Comparison of ENCODE assay signal across 28 mouse cellular contexts in the genomic region with DNA sequence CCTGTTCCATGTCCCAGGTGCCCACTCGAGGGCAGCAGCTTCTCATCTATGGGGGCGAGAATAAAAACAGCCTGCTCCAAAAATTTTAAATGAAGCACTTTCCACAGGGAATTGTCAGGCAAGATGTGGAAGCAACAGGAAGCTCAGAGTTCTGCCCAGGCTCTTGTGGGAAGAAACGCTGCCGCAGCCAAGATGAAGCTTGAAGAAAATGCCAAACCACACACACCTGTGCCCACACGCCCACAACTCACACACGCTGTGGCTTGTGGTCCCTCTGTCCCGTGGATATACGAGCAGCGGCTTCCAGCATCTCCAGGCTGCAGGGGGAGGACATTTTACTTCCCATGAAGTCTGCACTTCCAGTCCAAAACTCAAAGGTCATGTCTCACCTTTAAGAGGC. TPM values are rescaled to one million over a fixed set of nuclear protein-coding genes. Genes with fewer than 3 reads are reported as not detected.
A peak's percentile ranks its signal among the peaks of the same experiment; 100 is the strongest.
DNase-seq lines count a peak whose midpoint lies in the region; ATAC-seq and TF ChIP-seq lines count a peak whose summit lies in the region.
"Had no signal": no experiment of that assay in that cellular context is flagged by ENCODE, and none has a peak within 500 bp of the region (broad histone marks: within the 10 kb centered on the region; RNA-seq: fewer than 3 reads in every experiment).

No protein-coding gene starts in this region.

- H3K79me2 ChIP-seq in heart, adult 2 months (replicated peaks; ENCODE audit: control insufficient read depth, insufficient read depth, low read length) = no peaks in the 10 kb centered on the region

- H3K4me3 ChIP-seq in cerebellum, adult 2 months (replicated peaks; ENCODE audit: insufficient read depth, low read depth, low read length) = no peak overlapping the region
- H3K4me3 ChIP-seq in layer of hippocampus, adult 2 months = no peak overlapping the region
- no peak overlapping the region for H3K4me3 ChIP-seq in heart, adult 2 months
- H3K4me3 ChIP-seq in forebrain, embryonic 16.5 days (replicated peaks; ENCODE audit: low read length) = no peak overlapping the region
- H3K4me3 ChIP-seq: embryonic facial prominence, embryonic 10.5 days; forebrain, embryonic 15.5 days; heart, embryonic 12.5 days; hindbrain, embryonic 10.5 days; left cerebral cortex, adult 2 months; limb, embryonic 13.5 days; liver, embryonic 12.5 days had no signal

- H3K27me3 ChIP-seq in cerebellum, adult 2 months (ENCODE audit: control insufficient read depth, insufficient read depth, low read length) = no peaks in the 10 kb centered on the region
- no peaks in the 10 kb centered on the region for H3K27me3 ChIP-seq in heart, adult 2 months (ENCODE audit: control insufficient read depth, insufficient read depth, low read length)
- no peaks in the 10 kb centered on the region for H3K27me3 ChIP-seq in forebrain, embryonic 16.5 days (replicated peaks; ENCODE audit: control insufficient read depth, insufficient read depth, low read length)
- H3K27me3 ChIP-seq: forebrain, embryonic 15.5 days; liver, embryonic 12.5 days had no signal

- no peak overlapping the region for H3K9ac ChIP-seq in heart, adult 2 months (ENCODE audit: low read depth, low read length)
- no peak overlapping the region for H3K9ac ChIP-seq in forebrain, embryonic 16.5 days (replicated peaks; ENCODE audit: low read depth, low read length)
- H3K9ac ChIP-seq: forebrain, embryonic 15.5 days; heart, embryonic 12.5 days; limb, embryonic 13.5 days; liver, embryonic 12.5 days had no signal

- no peak overlapping the region for H3K27ac ChIP-seq in cerebellum, adult 2 months (ENCODE audit: insufficient read depth, low read length)
- H3K27ac ChIP-seq in layer of hippocampus, adult 2 months = no peak overlapping the region
- H3K27ac ChIP-seq in heart, adult 2 months = no peak overlapping the region
- H3K27ac ChIP-seq in forebrain, embryonic 16.5 days (ENCODE audit: low read length) = no peak overlapping the region
- H3K27ac ChIP-seq: embryonic facial prominence, embryonic 10.5 days; forebrain, embryonic 15.5 days; hindbrain, embryonic 10.5 days; limb, embryonic 13.5 days; liver, embryonic 12.5 days had no signal

- H3K4me2 ChIP-seq in forebrain, embryonic 16.5 days (ENCODE audit: low read length) = no peak overlapping the region
- H3K4me2 ChIP-seq: forebrain, embryonic 15.5 days; heart, embryonic 12.5 days; limb, embryonic 13.5 days; liver, embryonic 12.5 days; midbrain, embryonic 11.5 days had no signal

- intact Hi-C loops in heart, adult 2 months (cut with DNase I) = no loop called here

- H3K9me3 ChIP-seq in forebrain, embryonic 16.5 days (ENCODE audit: control insufficient read depth, low read length) = no peaks in the 10 kb centered on the region
- H3K9me3 ChIP-seq: embryonic facial prominence, embryonic 10.5 days; forebrain, embryonic 15.5 days; heart, embryonic 12.5 days; hindbrain, embryonic 10.5 days; limb, embryonic 13.5 days; liver, embryonic 12.5 days had no signal

- ATAC-seq in forebrain, embryonic 16.5 days = no peak
- ATAC-seq: forebrain, embryonic 15.5 days; intestine, postnatal 0 days; liver, embryonic 12.5 days had no signal

- H3K36me3 ChIP-seq in heart, adult 2 months (ENCODE audit: control insufficient read depth, insufficient read depth, low read length) = no peaks in the 10 kb centered on the region
- no peaks in the 10 kb centered on the region for H3K36me3 ChIP-seq in forebrain, embryonic 16.5 days (ENCODE audit: control insufficient read depth, insufficient read depth)
- H3K36me3 ChIP-seq: embryonic facial prominence, embryonic 10.5 days; forebrain, embryonic 15.5 days; heart, embryonic 12.5 days; hindbrain, embryonic 10.5 days; limb, embryonic 13.5 days; liver, embryonic 12.5 days had no signal

- TF ChIP-seq CTCF in cerebellum, adult 2 months (IDR thresholded peaks at IDR 0.05; ENCODE audit: borderline replicate concordance, insufficient read depth, low read depth, low read length) = no peak
- TF ChIP-seq CTCF in layer of hippocampus, adult 2 months (conservative IDR thresholded peaks at IDR 0.05) = no peak
- no peak for TF ChIP-seq CTCF in heart, adult 2 months (IDR thresholded peaks at IDR 0.05)

- TF ChIP-seq EP300 in heart, adult 2 months (IDR thresholded peaks at IDR 0.05; ENCODE audit: insufficient read depth, low read depth, low read length) = no peak

- WGBS in cerebellum, adult 2 months = 7% methylated on average over 9 of the region's 9 CpGs
- 74% methylated on average over 9 of the region's 9 CpGs for WGBS in heart, adult 2 months
- WGBS in forebrain, embryonic 16.5 days = 83% methylated on average over 9 of the region's 9 CpGs

- peak; percentile 5 for DNase-seq in cerebellum, adult 9-10 months
- DNase-seq in cerebellum, adult 2 months = no peak
- DNase-seq in layer of hippocampus, adult 2 months (ENCODE audit: low spot score in 2 of 2) = peak; percentile 21 to 38
- no peak for DNase-seq in layer of hippocampus, postnatal 10 days (ENCODE audit: low spot score in 2 of 2)
- DNase-seq in right cerebral cortex, adult 2 months (ENCODE audit: low spot score in 2 of 2) = peak; percentile 38 to 74
- DNase-seq in right cerebral cortex, postnatal 4 days = no peak
- no peak for DNase-seq in heart, adult 2 months
- DNase-seq: adrenal gland, postnatal 10 days; heart, adult 11 months; heart, postnatal 10 days; kidney, postnatal 25 days; lung, adult 18-20 months; lung, postnatal 10 days; thymus, adult 2 months had no signal

- H3K4me1 ChIP-seq in cerebellum, adult 2 months (ENCODE audit: control insufficient read depth, insufficient read depth, low read length) = peaks cover 13% of the 10 kb centered on the region
- no peaks in the 10 kb centered on the region for H3K4me1 ChIP-seq in heart, adult 2 months (ENCODE audit: control insufficient read depth, insufficient read depth, low read length)
- no peaks in the 10 kb centered on the region for H3K4me1 ChIP-seq in forebrain, embryonic 16.5 days (replicated peaks; ENCODE audit: control insufficient read depth, insufficient read depth, low read length)
- H3K4me1 ChIP-seq: embryonic facial prominence, embryonic 10.5 days; forebrain, embryonic 15.5 days; heart, embryonic 12.5 days; limb, embryonic 13.5 days; liver, embryonic 12.5 days had no signal

- no peak for TF ChIP-seq POLR2A in cerebellum, adult 2 months (IDR thresholded peaks at IDR 0.05; ENCODE audit: borderline replicate concordance, insufficient read depth, low read length)
- TF ChIP-seq POLR2A in heart, adult 2 months (IDR thresholded peaks at IDR 0.05; ENCODE audit: insufficient read depth, low read depth, low read length) = no peak

RNA-seq across cellular contexts. Expression of a gene that starts 42.4 kb away (rescaled TPM):
- 19.9 and 21.5 TPM in 2 replicates for polyA plus RNA-seq in cerebellum, adult 2 months (2012; rRNA removed)
- total RNA-seq in layer of hippocampus, adult 2 months (2021) = 10 to 100 TPM; 45.8 to 48.8 TPM
- total RNA-seq in layer of hippocampus, postnatal 10 days (2021) = 10 to 100 TPM; 47.8 to 49.8 TPM
- total RNA-seq in heart, adult 2 months (2021) = under 1 TPM in 1 of 2 experiments, not detected in 1; 0.09 TPM
- 0.04 and 0.06 TPM in 2 replicates for polyA plus RNA-seq in heart, adult 2 months (2012; rRNA removed)
- polyA plus RNA-seq in forebrain, embryonic 16.5 days (2015; fragmentation: Nextera tagmentation; extraction: Ambion mirVana) = 11.6 and 17.9 TPM in 2 replicates
- total RNA-seq: gastrocnemius, adult 8-10 months; heart, postnatal 10 days; megakaryocyte progenitor cell, adult 5-6 weeks; monocyte, adult 5-6 weeks; neutrophil, adult 5-6 weeks had no signal

Comparison
In these comparisons a context has a peak if more than half of its experiments do, and no peak if none do; other contexts are left out.
1. DNase-seq: peak in cerebellum, adult 9-10 months (single experiment), layer of hippocampus, adult 2 months (2 of 2) and right cerebral cortex, adult 2 months (2 of 2); none in cerebellum, adult 2 months (0 of 2), layer of hippocampus, postnatal 10 days (0 of 2), right cerebral cortex, postnatal 4 days (single experiment) and heart, adult 2 months (0 of 2).
2. RNA of a gene that starts 42.4 kb away (total RNA-seq): 47.8 to 49.8 TPM in layer of hippocampus, postnatal 10 days and 45.8 to 48.8 TPM in layer of hippocampus, adult 2 months; 0.09 TPM in heart, adult 2 months; every median in the first group is over 10 times any median in the second.